Mouse (Mus musculus): ENCODE measurements at regions not wholly inside any gene's neighbourhood (a gene's known extent, or its start where the extent isn't known, plus 50 kb on each side); places are given as distances from the start of the nearest gene placed in this dataset.

DNA sequence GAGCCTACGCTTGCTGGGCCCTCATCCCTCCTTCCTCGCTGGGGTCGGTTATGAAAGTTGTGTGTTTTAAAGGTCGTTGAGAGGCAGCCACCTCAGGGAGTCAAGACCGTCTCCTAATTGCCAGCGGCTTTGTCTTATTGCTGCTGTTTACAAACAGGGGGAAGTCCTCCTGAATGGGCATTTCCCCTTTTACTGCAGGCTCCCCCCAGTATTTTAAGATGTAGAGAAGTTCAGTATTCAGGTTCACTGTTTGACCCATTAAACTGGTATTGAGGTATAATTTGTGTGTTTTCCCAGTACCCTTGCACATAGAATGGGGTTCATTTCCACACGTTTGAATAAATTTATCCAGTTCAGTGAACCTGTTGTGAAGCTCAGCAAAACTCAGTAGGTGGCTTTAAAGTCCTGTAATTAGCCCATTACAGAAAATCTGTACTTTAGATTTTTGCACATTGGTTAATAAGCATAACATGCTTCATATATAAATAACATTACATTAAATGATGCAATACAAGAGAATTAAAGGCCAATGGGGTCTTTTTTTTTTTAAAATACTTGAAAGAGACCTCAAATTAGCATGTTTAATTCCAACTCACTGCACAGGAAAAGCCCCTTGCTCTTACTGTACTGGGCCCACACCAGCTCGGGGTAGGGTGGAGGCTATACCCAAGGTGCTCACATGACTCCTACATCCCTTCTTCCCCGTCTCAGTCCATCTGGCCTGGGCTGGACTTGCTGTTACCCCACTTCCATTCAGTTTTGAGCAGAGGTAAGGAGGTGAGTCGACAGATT lies 63.7 kb downstream of the Nkx2-1 start:
- no peak for DNase-seq (ENCODE audit: low spot score in 2 of 2)
- intact Hi-C loops (cut with DNase I) = no loop called here

DNA sequence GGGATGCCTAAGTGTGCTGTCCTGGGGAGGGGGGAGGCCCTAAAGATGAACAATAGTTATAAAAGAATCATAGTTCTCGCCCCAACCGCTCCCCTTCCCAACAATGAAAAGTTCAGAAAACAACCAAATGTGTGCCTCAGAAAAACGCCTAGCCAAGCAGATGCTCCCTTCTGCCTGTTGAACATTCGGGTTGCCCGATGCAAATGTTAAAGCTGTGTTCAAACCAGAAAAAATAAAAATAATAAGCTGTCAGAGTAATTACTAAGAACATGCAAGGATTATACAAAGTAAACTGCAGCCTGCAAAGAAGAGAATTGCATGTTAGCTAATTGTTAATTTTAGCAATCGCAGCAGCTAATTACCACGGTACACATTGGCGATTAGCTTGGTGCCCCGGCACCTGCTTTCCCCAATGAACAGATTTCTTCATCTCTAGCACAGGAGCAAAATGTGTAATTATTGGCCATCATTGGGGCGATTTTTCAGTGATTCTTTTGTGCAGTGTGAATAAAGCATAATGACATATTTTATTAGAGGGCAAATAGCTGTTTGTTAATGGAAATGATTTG lies 65.7 kb downstream of the Nkx2-1 start:
- no peak for DNase-seq (ENCODE audit: low spot score in 2 of 2)
- intact Hi-C loops (cut with DNase I) = no loop called here

DNA sequence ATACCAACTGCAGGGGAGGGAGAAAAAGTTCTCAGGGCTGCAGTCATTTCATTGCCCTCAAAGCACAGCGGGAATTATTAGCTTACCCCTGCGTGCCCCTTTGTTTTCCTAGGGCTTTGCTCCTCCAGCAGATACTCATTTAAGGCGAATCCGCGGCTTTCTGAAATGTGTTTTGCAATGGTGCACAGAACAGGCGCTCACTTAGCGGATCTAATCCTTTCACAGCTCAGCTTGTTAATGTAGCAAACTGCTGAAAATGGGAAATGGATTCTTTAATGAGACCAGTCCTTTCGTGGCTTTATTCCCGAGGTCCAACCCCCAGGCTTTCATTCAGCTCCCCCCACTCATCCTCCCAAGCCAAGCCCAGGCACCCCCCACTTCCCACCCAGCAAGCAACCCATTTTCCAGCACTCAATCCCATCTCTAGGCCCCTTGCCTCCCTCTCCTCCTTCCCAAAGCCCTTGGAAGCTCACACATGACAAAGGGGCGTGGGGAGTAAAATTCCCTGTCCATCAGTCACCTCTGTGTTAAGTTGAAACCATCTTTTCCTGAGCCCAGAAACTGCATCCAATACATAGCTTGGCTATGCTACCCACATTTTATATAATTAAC lies 77.1 kb downstream of the Nkx2-1 start:
- intact Hi-C loops (cut with DNase I) = loop anchor here (5.0 to 10.0 kb wide), 2 partner anchors 238 to 1085 kb away; partner anchors contain the start of gene Foxa1
- DNase-seq (ENCODE audit: low spot score in 2 of 2) = no peak

DNA sequence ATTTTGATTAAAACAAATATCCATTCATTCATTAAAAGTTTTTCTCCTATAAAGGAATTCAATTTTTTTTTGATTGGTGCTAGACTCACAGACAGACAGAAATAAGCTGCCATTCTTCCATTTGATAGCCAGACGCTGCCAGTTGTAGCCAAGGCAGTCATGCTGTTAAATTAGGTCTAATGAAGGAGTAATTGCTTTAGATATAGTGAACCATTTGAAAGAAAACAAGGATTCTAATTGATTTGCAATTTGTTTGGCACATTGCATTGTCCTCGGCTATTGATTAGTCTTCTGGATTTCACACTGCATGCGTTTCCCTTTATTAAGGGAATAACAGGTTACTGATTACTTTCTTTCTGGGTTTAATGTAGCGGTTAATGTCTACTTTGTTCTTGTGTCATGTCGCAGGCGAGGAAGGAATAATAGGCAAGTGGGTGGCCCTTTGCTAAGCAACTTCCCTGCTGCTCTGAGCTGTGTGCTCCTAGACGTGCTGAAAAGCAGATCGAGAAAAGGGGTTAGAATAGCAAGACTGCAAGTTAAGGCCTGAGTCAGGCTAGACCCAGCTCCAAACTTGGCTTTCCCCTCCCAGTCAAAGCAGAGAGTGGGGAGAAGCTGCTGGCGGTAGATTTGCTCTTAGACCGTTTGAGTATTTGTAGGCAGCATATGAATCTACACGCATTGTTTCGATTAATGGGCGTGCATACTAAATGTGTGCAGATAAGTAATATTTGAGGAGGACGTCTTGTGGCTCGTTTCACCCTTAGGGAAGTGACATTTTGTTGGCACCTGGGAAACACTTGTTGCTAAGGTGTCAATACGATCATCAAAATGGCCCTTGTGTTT lies 77.8 kb downstream of the Nkx2-1 start:
- intact Hi-C loops (cut with DNase I) = loop anchor here (5.0 to 10.0 kb wide), 2 partner anchors 238 to 1086 kb away; partner anchors contain the start of gene Foxa1
- DNase-seq (ENCODE audit: low spot score in 2 of 2) = no peak

DNA sequence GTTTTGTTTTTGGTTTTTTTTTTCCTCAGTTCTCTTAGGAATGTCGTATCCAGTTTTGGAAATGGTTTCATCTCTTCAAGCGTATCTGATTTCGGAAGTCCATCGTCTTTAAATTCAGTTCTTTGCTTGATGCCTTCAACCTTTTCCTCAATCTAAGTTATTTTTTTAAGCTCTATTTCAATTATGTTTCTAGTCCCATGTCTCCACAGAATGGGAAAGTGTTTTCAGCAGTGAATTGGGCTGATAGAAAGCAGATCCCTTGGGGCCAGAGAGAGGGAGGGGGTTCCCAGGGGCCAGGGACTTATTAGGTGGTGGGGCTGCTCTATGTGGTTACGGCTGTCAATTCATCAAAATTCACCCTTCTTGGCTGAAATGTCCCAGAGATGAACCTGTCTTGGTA lies 78.8 kb downstream of the Nkx2-1 start:
- no peak for DNase-seq (ENCODE audit: low spot score in 2 of 2)
- intact Hi-C loops (cut with DNase I) = loop anchor here (5.0 to 10.0 kb wide), 2 partner anchors 239 to 1087 kb away; partner anchors contain the start of gene Foxa1

DNA sequence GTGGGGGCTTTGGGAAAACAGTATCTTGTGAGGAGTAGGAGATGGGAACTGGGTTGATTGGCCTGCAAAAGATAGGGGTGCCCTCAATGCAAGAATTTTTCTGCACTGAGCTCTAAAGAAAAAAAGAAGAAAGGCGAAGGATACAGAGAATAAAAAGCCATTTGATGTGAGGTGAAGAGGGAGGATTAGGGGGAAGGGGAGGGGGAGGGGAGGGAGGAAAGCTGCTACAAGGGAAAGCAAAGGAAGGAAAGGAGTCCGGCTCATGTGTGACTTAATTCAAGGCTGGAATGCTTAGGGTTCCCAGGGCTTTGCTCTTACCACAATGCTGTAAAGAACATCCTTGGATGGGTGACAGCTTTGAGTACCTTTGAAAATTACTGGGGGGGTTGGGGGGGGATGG lies 79.4 kb downstream of the Nkx2-1 start:
- intact Hi-C loops (cut with DNase I) = loop anchor here (5.0 to 10.0 kb wide), 2 partner anchors 240 to 1087 kb away; partner anchors contain the start of gene Foxa1
- no peak for DNase-seq (ENCODE audit: low spot score in 2 of 2)

DNA sequence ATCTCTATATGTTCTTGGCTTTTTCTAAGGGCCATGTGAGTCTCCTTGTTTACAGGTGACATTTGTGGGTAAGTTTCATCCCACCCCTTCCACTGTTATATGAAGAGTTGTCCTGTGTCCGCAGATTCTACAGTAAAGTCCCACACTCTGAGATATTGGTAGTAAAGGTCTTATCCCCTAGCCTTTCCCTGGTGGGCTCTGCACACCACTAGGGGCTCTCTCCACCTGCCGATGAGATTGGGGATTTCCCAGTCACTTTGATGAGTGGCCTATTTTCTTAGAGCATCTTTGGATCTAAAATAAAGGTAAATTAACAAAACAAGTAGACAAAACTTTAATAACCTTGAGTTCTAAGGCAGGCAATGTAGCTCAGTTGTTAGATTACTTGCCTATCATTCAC lies 86.4 kb downstream of the Nkx2-1 start:
- intact Hi-C loops (cut with DNase I) = loop anchor here (10.0 kb wide), 1 partner anchor 1095 kb away; the partner anchor contains the start of gene Foxa1
- DNase-seq (ENCODE audit: low spot score in 2 of 2) = no peak

DNA sequence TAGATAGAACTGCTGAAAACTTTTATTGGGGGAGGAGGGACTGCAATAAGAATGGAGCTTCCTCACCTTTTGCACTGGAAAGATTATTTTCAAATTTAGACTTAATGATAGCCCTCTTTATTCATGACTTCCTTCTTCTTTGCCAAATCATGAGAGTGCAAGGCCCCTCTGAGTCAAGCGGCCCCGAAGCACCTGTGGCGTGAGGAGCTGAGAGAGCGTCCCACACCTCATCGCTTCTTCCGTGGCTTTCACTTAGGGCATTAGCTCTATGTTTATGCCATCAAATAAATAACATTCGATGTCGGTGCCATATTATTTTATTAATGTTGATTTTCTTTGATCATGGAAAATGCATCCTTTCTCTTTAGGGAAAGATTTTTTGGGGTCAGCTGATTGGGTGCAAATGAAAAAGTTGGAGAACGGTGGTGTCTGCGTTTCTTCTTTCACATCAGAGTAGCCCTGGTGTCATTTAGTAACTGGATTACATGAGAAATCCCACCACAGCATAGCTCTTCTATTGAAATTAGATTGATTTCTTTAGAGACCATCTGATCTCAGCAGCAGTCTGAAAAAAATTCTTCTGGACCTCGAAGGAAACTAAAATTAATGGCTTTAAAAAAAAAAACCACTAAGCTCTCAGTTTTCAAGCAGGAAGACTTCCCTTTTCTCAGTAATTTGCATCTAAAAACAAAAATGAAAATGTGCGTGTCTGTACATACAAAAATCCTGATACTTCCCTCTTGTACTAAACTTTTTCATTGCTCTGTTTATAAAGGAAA lies 87.7 kb downstream of the Nkx2-1 start:
- DNase-seq (ENCODE audit: low spot score in 2 of 2) = no peak
- intact Hi-C loops (cut with DNase I) = no loop called here

DNA sequence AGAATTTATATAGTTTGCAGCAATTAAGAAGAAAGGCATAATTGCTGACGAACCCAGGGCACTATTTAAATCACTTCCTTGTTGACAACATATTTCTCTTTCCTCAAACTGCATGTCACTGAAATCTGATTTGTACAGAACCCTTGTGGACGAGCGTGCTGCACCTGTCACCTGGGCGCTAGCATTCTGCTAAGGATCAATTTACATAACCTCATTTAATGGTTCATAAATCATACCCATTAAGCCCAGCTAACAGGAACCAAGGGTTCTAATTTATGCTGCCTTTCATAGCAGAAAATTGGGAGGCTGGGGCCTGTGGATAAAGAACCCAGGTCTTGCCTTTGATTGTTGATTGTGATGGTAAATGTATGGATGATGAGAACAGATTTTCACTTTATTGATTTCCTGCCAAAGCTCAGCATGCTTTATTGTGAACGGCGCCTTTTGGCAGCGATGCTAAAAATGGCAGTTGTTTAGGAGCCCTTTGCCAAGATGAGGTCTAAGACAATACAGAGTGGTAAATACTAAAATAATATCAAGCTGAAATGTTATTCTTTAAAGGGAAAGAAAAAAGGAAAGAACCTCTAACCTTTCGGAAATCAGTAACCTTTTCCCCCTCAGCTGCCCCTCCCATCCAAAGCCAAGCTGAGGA lies 95.4 kb downstream of the Nkx2-1 start:
- intact Hi-C loops (cut with DNase I) = no loop called here

DNA sequence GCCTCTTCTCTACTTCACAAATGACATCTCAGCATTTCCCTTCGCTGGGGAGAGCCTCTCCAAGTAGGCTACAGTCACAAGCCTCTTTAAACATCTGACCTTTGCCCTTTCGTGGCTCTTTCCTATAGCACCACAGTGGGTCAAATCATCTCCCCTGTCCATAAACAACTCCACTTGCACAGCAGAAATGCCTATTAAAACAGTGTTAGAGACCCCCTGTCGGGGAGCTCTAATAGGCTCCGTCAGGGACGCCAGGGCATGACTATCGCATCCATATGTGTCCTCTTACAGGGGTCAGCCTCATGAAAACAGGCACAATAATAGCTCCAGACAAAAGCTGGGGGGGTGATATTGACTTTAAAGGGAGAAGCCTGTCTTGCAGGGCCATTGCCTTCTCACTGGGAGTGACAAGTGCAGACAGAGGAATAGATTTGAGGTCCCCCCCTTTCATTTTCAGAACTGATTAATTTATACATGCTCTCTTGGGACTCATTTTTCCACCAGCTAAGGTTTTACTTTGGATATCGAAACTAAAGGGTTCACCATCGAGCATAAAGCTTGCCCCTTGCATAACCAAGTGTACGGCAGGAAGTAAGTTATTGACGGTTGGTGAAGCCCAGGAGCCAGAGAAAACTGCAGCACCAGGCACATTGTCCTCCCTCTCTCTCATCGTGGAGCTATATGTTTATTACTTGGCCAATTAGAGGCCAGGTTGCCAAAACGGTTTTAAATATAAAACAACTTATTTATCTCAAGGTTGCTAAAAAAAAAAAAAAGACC lies 94.6 kb upstream of the Mbip start:
- DNase-seq (ENCODE audit: low spot score in 2 of 2) = no peak
- intact Hi-C loops (cut with DNase I) = no loop called here

More for the DNA sequence above, 95.4 kb downstream of the Nkx2-1 start:
- no peak for DNase-seq (ENCODE audit: low spot score in 2 of 2)

DNA sequence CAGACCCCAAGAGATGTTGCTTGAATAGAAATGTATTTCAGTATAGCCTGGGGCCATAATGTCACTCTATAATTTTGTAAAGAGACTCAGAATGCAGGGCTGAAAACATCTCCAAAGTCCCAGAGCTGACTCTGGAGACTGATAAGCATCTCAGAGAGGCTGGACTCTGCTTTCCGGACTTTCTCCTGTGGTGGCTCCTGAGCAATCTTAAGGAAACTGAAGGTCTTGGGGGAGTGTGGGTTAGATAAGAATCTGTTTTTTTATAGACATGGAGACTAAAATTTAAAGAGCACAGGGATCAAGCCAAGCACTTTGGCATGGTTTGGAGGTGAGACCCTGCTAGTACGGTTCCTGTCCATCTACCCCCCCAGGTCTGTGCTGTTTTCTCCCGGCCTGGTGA lies 92.7 kb upstream of the Mbip start:
- DNase-seq (ENCODE audit: low spot score in 2 of 2) = no peak
- intact Hi-C loops (cut with DNase I) = no loop called here

DNA sequence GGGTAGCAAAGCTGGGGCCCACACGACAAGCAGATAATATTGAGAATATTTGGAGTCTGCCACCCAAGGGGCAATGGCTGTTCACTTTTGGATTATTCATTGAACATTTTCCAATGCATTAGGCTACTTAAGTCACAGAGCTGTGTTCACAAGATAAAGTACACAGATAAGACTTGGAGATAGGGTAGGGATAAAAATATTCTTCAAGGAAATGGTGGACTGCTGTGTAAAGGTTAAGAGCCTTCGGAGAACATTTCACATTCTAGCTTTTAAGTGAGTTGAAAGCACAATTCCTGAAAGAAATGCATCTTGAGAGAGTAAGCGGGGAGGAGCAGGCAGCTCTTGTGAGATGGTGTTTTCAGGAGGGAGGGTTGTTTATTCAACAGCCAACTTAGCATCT lies 92.3 kb upstream of the Mbip start:
- intact Hi-C loops (cut with DNase I) = no loop called here
- DNase-seq (ENCODE audit: low spot score in 2 of 2) = no peak

DNA sequence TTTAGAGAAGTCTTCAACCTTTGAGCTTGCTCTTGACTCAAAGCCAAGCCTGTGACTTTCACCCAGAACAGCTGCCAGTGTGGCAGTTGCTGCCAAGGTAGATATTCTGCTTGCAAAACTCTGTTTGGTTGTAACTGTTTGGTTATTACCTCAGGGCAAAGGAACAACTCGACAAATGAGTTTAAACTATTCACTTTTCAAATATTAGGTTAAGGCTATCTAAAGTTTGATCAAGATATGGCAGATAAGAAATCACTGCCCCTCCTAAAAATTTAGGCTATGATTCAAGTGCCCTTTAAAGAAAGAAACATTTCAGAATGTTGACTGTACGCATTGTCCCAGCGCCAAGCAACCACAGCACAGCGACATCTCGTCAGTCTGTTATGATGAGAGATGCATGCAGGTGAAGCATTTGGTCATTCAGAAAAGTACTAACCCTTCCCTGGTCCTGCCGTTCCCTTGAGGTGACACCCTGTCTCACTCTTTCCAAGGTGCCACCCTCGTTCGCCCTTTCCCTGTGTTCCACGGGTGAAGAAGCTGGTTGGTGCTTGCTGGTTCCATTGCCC lies 81.1 kb upstream of the Mbip start:
- no peak for DNase-seq (ENCODE audit: low spot score in 2 of 2)
- intact Hi-C loops (cut with DNase I) = no loop called here

DNA sequence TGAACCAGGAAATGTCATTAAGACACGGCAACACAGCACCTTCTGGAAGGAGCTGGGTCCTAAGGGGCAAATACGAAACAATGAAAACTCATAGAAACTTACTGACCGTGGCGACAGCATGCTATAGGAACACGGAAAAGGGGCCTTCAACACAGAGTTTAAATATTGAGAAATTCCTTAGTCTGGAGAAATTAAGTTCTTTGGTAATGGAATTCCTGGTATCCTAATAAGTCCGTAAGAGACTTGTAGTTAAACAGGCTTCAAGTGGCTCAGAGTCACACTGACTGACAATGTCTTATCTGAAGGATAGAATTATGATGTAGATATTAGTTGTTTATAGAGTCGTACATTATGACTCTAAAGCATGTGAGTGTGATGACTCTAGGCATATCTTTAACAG lies 70.4 kb upstream of the Mbip start:
- intact Hi-C loops (cut with DNase I) = no loop called here
- DNase-seq (ENCODE audit: low spot score in 2 of 2) = no peak

DNA sequence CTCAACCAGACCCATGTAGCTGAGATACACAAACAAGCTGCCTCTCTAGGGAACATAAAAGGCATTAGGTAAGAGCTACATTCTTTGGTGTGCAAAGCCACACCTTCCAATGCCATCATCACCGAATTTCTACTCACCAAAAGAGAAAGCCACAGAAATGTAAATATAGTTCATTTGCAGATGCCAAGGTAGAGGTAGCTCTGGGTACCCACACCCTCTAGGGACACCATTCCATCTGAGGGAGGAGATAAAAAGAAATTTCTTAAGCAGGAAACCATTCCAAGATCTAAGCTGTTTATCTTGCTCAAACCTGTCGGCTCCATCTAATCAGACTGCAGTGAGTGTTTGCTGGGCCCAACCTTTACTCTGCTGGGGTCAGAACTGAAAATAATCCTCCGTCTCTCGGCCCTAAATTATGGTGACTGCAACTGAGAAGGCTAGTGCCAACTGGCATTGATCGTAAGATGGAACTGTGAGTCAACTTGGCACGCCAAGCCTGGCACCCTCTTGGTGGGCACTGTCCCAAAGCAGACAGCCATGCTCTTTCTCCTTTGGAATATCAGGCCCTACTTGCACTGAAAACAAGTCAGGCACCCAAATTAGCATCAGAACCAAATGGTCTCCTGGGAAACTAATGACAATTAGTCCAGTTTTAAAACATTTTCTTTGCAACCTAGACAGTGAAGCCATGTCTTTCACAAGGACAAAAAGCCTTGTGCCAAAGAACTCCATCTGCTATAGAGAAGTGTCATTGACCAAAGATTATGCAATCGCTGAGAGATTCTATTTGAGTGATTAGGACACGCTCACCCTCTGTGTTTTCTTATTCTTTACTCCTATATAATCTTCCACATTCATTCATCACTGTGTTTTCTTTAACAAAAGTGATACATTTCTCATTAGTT lies 69.4 kb upstream of the Mbip start:
- intact Hi-C loops (cut with DNase I) = no loop called here
- DNase-seq (ENCODE audit: low spot score in 2 of 2) = peak; percentile 20 to 27

DNA sequence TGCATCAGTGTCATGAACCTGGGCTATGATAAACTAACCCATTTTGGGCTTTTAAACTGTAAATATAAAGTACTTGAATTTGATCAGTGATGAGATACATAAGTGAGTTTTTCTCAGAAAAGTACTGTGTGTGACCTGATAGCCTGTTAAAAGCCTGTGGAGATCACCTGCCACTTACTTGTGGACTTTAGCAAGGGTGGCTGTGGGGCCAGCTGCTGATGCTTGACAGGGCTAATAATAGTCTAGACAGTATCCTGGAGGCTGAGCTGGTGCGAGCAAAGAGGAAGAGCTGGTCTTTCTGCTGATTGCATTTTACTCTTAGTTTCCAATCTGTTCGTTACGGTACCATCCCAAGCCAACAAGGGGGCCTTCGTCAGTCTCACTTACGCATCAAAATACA lies 60.0 kb upstream of the Mbip start:
- DNase-seq (ENCODE audit: low spot score in 2 of 2) = no peak
- intact Hi-C loops (cut with DNase I) = loop anchor here (5.0 kb wide), 1 partner anchor 348 kb away; no protein-coding TSS in a partner anchor

Data from left cerebral cortex, postnatal 14 days (tissue).